Mouse (Mus musculus) adrenal gland, postnatal 25 days (tissue): Measurements from ENCODE around the gene Stx7. TPM values are rescaled to one million over a fixed set of nuclear protein-coding genes. Genes with fewer than 3 reads are reported as not detected.

Source experiments
- DNase-seq: peaks from one replicate; pipeline ENCODE4 v3.0.0; 2021; ENCODE audit warnings: mixed read lengths
- total RNA-seq: library from RNA; stranded (reverse); gene quantifications from 2 replicates; pipeline ENCODE4 v1.2.3, GENCODE M21; 2021

Gene Stx7
- total RNA-seq, 1 experiment from 2014 or later = 118 TPM

GRCm38 (mm10) chr10:24167978-24168583, 19.0 kb downstream of the Stx7 start:
- no peak for DNase-seq

DNA sequence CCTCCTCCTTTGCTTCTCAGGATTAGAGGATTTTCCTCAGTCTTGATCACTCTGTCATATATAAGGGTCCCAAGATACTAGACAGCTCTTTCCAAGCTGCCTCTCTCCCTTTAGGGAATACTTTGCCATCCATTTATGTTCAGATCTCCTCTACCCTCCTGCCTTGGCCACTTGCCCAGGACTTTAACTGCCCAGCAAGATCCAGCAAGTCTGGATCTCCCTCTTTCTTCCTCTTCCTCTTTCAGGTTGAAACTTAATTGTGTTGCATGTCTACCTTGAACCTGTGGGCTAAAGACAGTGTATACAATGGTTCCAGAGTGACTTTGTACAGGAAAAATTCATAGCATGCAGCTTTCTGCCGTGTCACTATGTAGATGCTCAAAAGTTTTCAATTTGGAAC, 19.8 kb downstream of the Stx7 start:
- no peak for DNase-seq

GRCm38 (mm10) chr10:24171906-24172459, 22.9 kb downstream of the Stx7 start:
- DNase-seq = no peak

DNA sequence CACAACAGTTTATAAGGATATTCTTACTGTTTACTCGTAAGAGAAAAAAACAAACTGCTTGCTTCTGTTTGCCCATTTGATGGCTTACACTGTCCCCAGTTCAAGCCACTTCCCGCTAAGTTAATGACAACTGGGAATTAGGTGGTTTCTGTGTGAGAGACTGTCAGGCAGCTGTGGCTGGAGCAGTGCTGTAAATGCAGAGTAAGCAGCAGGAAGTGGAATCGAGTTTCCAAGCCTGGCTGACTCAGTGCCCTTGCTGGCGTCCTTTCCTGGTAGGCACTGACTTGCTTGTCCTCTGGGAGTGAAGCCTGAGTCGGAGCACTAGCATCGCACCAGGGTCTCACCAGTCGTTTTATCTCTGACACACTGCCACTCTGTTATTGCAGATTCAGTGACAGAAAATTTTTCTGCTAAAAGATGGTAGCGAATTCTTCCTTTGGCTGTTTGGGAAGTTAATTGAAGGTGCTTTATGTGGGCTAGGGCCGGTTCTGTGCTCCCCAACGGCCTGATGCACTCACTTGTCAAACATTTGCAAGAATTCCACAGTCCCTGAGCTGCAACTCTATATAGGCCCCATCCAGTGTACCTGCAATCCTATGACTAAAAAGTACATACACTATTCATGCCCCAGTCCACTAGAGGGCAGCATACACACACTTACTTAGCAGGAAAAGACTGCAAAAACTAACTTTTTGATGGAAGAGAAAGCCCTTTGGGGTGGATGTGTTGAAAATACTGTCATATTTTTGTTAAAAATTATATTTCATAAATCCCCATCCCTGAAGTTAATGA, 24.3 kb downstream of the Stx7 start:
- peak; percentile 51 for DNase-seq

DNA sequence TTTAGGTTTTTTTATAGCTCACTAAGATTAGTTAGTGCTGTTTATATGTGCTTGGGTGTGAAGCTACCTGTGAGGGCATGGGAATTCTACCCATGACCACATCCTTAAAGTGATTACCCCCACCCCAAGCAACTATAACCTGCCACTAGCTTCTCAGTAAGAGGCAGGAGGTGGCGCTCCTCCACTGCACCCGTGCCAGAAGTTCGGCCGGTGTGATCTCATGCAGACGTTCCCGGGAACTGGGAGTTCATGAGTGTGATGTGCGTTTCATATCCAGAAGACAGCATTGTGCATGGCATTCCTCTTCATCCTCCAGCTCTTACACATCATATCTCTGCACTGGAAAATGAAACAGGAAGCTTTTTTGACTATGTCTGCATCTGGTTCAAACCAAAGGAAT, 41.3 kb downstream of the Stx7 start:
- DNase-seq = no peak

- DNase-seq = no peak
Measured at GRCm38 (mm10) chr10:24191977-24192376, 42.9 kb downstream of the Stx7 start.

DNA sequence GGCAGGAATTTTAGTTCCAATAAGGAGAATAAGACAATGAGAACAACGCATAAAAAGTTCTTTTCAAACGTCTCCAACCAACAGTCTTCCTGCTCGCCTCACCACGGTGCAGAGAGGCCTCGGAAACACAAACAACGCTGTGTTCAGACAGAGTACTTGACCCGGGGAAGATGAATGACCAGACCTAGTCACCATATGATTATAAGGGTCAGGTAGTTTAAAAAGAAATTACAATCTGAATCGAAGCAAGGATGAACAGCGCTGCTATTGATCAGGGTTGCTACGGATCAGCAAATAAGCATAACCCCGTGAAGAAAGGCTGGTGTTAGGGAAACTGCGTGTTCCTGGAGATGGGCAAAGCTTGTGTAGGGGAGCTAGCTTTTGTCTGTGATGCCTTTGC, 50.2 kb downstream of the Stx7 start:
- no peak for DNase-seq

- DNase-seq = no peak
Measured at GRCm38 (mm10) chr10:24200099-24200498, 51.0 kb downstream of the Stx7 start.

- no peak for DNase-seq
Measured at GRCm38 (mm10) chr10:24210075-24210474, 61.0 kb downstream of the Stx7 start.

GRCm38 (mm10) chr10:24213297-24213696, 64.2 kb downstream of the Stx7 start:
- DNase-seq = no peak

GRCm38 (mm10) chr10:24217558-24218268, 68.6 kb downstream of the Stx7 start:
- DNase-seq = no peak

DNA sequence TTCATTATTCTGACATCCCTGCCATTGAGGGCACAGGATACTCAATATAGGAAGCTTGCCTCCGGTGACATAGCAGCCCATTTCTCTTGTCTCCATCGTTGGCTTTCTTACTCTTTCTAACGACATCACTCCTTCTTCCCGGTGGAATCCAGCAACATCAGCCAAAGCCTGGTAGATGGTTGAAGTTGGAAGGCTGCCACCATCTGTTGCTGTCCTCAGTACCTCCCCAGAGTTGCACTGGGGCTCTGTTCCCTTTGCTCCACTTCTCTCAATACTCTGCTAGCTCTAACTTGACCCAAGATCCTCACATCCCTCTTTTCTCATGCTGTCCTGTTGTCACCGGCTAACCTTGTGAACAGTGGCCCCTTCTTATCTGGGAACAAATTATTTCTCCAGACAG, 71.8 kb downstream of the Stx7 start:
- DNase-seq = no peak

- DNase-seq = no peak
Measured at GRCm38 (mm10) chr10:24222911-24223310, 73.8 kb downstream of the Stx7 start.

- peak; percentile 38 for DNase-seq
Measured at GRCm38 (mm10) chr10:24223449-24224143, 74.5 kb downstream of the Stx7 start, which contains the start of gene Moxd1. Moxd1 (plus strand) TSS chr10:24223517.

DNA sequence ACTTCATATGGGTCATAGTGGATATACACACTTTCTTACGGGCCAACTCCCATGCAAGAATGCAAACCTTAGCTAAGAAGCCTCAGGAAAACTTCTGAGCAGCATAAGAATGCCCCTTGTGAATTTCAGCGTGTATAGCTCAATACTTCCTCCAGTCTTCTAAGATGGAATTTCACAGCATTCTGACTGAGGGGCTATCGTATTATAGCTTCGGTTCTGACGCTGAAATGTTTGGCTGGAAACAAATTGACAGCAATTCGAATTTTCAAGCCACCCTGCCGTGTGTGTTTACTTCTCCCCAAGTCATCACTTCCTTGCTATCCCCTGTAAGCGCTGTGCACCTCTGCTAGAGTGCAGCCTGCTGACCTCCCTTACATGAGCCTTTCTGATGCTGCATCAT, 75.5 kb downstream of the Stx7 start:
- no peak for DNase-seq

GRCm38 (mm10) chr10:24228318-24229183, 79.4 kb downstream of the Stx7 start:
- DNase-seq = no peak

DNA sequence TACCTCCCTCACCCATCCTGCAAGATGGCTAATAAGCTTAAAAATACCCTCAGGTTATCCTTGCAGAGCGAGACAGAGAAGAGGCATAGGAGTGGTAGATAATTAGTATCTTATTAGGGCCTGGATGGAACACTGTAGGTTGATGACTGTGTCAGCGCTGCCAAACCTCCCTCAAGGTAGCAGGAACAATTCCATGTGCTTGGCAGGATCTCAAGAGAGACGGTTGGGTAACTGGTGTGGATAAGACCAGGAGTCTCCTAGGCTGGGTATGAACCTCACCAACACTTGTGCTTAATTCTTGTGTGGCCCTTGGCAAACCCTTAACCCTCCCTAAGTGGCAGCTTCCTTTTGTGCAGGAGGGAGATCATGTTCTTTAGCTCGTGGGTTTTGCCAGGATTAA, 83.2 kb downstream of the Stx7 start:
- DNase-seq = no peak

DNA sequence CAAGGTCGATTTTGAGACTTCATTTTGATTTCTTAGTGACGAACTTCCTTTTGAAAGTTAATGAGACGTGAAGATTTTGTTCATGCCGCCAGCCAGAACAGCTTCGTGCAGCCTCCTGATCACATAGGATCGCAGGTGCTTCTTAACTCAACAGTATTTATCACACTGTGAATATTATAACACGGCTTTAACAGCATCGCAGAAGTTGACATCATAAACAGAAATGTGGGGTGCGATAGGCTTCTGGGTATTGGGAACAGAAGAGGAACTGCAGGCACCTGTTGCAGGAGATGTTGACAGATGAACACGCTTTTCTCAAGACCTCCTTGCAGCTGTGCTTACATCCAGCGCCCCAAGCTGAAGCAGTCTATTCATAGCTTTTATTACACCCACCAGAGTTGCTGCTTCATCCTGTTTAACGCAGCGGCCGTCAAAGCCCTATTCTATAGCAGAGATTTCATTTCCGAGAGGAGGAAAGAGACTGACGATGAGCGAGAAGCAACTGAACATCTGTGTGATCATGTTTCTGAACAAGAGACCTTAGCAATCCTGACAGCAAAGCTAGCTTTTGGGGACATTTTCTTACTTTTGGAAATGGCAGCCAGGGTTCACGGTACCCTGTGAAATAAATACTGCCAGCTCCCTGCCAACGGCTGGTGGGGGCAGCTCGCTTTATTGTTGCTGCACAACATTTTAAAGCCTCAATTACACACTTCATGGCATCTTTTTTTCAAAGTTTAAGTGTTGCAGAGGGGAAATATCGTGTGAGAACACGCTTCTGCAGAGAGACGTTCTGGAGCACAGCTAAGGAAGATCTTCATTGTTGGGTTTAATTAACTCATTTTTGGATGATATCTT, 86.6 kb downstream of the Stx7 start:
- DNase-seq = no peak
